Mouse (Mus musculus) midbrain, embryonic 11.5 days (tissue): Measurements from ENCODE around the gene Ptx4. TPM values are rescaled to one million over a fixed set of nuclear protein-coding genes. Genes with fewer than 3 reads are reported as not detected.

Experiments
- ATAC-seq: fragments of 200-750 bp; cut with Nextera tagmentation; 2 replicates; pipeline ENCODE4 v1.8.0; 2017; ENCODE audit warnings: moderate TSS enrichment, moderate library complexity; ENCODE audit not compliant: low FRiP score
- DNase-seq: peaks from one replicate; pipeline ENCODE4 v3.0.0; 2015; ENCODE audit warnings: low spot score; ENCODE audit errors: missing footprints
- H3K27ac ChIP-seq: fragments of 300-500 bp; sonication (generic); 2 replicates; pipeline ENCODE4 v1.5.1; 2014; ENCODE audit warnings: low read depth, low read length
- H3K27me3 ChIP-seq: fragments of 300-500 bp; sonication (generic); 2 replicates; pipeline ENCODE4 v1.6.1; 2014; ENCODE audit warnings: mild to moderate bottlenecking, low read length, moderate library complexity, mixed read lengths; ENCODE audit not compliant: control insufficient read depth, insufficient read depth
- H3K36me3 ChIP-seq: fragments of 300-500 bp; sonication (generic); 2 replicates; pipeline ENCODE4 v1.6.1; 2014; ENCODE audit warnings: mild to moderate bottlenecking, low read length, moderate library complexity, mixed read lengths; ENCODE audit not compliant: control insufficient read depth, insufficient read depth
- H3K4me1 ChIP-seq: fragments of 300-500 bp; sonication (generic); 2 replicates; pipeline ENCODE4 v1.6.1; 2014; ENCODE audit warnings: low read length; ENCODE audit not compliant: control insufficient read depth, insufficient read depth
- H3K4me2 ChIP-seq: fragments of 300-500 bp; sonication (generic); 2 replicates; pipeline ENCODE4 v1.6.1; 2014; ENCODE audit warnings: mild to moderate bottlenecking, moderate library complexity
- H3K4me3 ChIP-seq: fragments of 300-500 bp; sonication (generic); 2 replicates; pipeline ENCODE4 v1.5.1; 2014; ENCODE audit warnings: low read depth, low read length
- H3K9ac ChIP-seq: fragments of 300-500 bp; sonication (generic); 2 replicates; pipeline ENCODE4 v1.6.1; 2014; ENCODE audit warnings: low read length
- H3K9me3 ChIP-seq: fragments of 300-500 bp; sonication (generic); 2 replicates; pipeline ENCODE4 v1.6.1; 2016; ENCODE audit warnings: low read length; ENCODE audit not compliant: control insufficient read depth
- WGBS: fragments of 180-500 bp; shearing (Covaris S2); extraction: QIAGEN DNeasy Blood & Tissue Kit; methylation state at CpG from one replicate; pipeline ENCODE4 v1.1.7; 2014; 5-methylcytosine and 5-hydroxymethylcytosine counted together
- polyA plus RNA-seq: library from polyadenylated mRNA; unstranded; fragments of >200 nt; fragmentation: Nextera tagmentation; extraction: Ambion mirVana; gene quantifications from 2 replicates; pipeline ENCODE4 v1.2.1, GENCODE M21; 2014

The Ptx4 gene
- polyA plus RNA-seq, 1 experiment from 2014 or later, result not detected

DNA sequence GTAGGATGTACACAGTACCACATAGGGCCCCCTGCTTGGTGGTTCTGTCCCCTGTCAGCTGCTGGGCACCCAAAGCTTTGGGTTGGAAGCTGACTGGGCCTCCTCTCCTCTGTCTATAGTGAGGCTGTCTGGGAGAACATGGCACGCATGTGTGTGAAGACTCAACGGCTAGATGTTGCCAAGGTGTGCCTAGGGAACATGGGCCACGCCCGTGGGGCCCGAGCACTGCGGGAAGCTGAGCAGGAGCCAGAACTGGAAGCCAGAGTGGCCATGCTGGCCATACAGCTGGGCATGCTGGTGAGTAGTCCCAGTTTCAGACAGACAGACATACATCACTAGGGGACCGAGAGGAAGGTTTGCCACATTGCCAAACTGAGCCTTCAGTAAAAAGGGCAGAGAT, 33.8 kb upstream of the Ptx4 start:
- Histone ChIP-seq H3K4me2 (no peak overlapping the region), H3K9ac (no peak overlapping the region), H3K4me3 (no peak overlapping the region), H3K4me1 (no peaks in the 10 kb centered on the region), H3K36me3 (no peaks in the 10 kb centered on the region), H3K27me3 (no peaks in the 10 kb centered on the region), H3K9me3 (no peaks in the 10 kb centered on the region), H3K27ac (no peak overlapping the region)
- ATAC-seq (no peak), DNase-seq (no peak)
- WGBS, result 94% methylated on average over 7 of the region's 7 CpGs

DNA sequence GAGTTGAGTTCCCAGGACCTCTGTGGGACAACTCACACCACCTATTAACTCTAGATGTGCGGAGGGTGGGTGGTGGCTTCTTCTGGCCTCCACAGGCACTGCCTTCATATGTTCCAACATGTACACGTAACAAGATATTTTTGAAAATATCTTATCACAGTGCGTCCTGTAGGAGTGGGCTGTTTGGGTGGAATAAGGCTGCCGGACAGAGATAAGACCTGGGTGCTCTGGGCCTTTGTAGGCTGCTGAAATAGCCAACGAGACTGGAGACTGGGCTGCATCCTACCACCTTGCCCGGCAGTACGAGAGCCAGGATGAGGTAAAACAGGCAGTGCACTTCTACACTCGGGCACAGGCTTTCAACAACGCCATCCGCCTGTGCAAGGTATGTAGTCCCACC, 31.4 kb upstream of the Ptx4 start:
- no peaks in the 10 kb centered on the region for H3K36me3 ChIP-seq
- WGBS, result 92% methylated on average over 10 of the region's 10 CpGs
- H3K4me2 ChIP-seq, result no peak overlapping the region
- H3K9me3 ChIP-seq, result no peaks in the 10 kb centered on the region
- DNase-seq (no peak), ATAC-seq (no peak)
- H3K4me1 ChIP-seq, result no peaks in the 10 kb centered on the region
- no peak overlapping the region for H3K27ac ChIP-seq
- no peak overlapping the region for H3K4me3 ChIP-seq
- H3K27me3 ChIP-seq, result no peaks in the 10 kb centered on the region
- no peak overlapping the region for H3K9ac ChIP-seq

DNA sequence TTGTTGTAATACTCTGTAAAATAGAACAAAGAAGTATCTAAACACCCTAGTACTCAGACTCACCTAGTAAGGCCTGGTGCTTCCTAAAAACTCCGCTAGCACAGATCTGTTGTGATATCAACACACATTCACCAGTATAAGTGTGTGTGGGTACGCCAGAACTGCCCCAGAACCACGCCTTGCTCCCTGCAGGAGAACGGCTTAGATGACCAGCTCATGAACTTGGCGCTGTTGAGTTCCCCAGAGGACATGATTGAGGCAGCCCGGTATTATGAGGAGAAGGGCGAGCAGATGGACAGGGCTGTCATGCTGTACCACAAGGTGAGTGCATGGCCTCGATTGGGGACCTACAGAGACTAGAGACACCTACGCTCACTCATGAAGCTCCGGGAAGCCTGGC, 30.1 kb upstream of the Ptx4 start:
- WGBS, result 95% methylated on average over 10 of the region's 10 CpGs
- no peaks in the 10 kb centered on the region for H3K36me3 ChIP-seq

DNA sequence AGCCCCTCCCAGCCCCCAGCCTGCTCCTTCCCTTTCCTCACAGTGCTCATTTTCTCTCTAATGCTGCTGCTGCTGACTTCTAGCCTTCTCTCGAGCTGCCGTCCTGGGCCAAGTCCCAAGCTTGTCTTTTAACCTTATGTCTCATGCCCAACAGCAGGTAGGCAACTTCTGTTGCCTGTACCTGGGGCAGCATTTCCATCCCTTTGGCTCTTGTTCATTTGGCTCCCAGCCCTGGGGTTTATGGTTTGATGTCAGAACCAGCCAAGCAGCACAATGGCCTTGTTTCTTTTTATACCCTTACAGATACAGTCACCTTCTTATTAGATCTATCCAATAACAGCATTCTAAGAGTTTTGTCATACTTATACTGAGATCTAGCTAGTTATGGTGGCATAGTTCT, 24.3 kb upstream of the Ptx4 start:
- H3K4me2 ChIP-seq, result no peak overlapping the region
- 91% methylated on average over 2 of the region's 2 CpGs for WGBS
- H3K9ac ChIP-seq, result no peak overlapping the region
- H3K27me3 ChIP-seq, result no peaks in the 10 kb centered on the region
- H3K9me3 ChIP-seq, result no peaks in the 10 kb centered on the region
- ATAC-seq (no peak), DNase-seq (no peak)
- peaks cover 17% of the 10 kb centered on the region for H3K36me3 ChIP-seq
- H3K4me3 ChIP-seq, result no peak overlapping the region
- no peaks in the 10 kb centered on the region for H3K4me1 ChIP-seq
- no peak overlapping the region for H3K27ac ChIP-seq

More for the DNA sequence above, 30.1 kb upstream of the Ptx4 start:
- Histone ChIP-seq H3K27ac (no peak overlapping the region), H3K4me2 (no peak overlapping the region), H3K9me3 (no peaks in the 10 kb centered on the region), H3K4me1 (no peaks in the 10 kb centered on the region), H3K4me3 (no peak overlapping the region), H3K27me3 (no peaks in the 10 kb centered on the region), H3K9ac (no peak overlapping the region)
- DNase-seq (no peak), ATAC-seq (no peak)

DNA sequence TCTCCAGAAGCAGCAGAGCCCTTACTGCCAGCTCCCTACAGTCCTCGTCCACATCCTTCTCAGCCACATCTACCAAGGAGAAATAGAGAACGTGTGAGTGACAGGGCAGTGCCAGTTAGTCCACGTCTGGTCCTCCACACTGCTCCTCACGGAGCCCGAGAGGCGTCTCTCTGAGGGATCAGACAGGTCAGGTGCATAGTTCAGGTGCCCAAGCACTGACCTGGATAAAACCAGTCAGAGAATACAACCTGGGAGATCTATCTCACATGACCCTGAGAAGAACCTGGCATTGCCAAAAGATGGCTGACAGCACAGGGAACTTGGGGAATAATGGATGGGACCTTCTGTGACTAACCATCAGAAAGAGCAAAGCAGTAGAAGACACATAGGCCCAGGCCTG, 20.5 kb upstream of the Ptx4 start:
- Histone ChIP-seq H3K27me3 (no peaks in the 10 kb centered on the region), H3K36me3 (peaks cover 27% of the 10 kb centered on the region), H3K4me3 (no peak overlapping the region), H3K9ac (no peak overlapping the region), H3K4me2 (no peak overlapping the region), H3K27ac (no peak overlapping the region), H3K9me3 (no peaks in the 10 kb centered on the region), H3K4me1 (no peaks in the 10 kb centered on the region)
- 91% methylated on average over 6 of the region's 6 CpGs for WGBS
- ATAC-seq (no peak), DNase-seq (peak; percentile 26)

DNA sequence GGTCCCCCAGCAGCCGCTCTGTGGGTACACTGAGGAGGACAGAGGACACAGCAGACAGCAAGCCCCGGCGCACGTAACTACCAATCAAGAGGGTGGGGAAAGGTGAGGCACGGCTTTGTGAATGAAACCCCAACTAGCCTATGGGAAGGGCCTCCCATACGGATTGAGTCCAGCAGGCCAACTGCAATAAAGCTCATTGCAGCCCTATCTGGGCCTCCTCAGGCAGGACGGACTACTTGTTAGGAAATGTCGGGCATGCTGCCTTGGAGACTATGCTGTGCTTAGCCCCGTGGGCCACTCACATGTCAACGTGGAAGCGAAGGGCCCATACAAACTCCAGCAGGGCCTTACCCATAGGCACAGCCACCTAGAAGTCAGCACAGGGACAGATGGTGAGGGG, 19.2 kb upstream of the Ptx4 start:
- ATAC-seq, result no peak
- Histone ChIP-seq H3K4me1 (no peaks in the 10 kb centered on the region), H3K27ac (no peak overlapping the region), H3K9ac (no peak overlapping the region), H3K27me3 (no peaks in the 10 kb centered on the region), H3K4me2 (no peak overlapping the region), H3K4me3 (no peak overlapping the region), H3K36me3 (peaks cover 27% of the 10 kb centered on the region), H3K9me3 (no peaks in the 10 kb centered on the region)
- DNase-seq, result peak; percentile 67
- WGBS, result 94% methylated on average over 11 of the region's 11 CpGs

DNA sequence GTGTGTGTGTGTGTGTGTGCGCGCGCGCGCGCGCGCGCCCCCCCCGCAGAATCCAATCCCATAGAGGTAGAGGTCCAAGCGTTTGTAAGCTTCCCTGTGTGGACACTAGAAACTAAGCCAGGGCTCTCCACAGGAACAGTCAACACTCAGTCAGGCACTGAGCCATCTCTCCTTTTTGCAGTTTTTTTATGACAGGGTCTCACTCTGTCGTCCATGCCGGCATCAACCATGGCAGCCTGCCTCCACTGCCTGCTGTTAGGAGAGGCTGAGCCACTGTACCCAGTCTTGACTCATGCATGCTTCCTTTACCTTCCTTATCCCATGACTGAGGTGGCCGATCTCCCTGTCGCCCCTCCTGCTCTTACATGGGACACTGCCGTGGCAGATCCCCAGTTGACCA, 12.8 kb upstream of the Ptx4 start:
- H3K27me3 ChIP-seq, result no peaks in the 10 kb centered on the region
- H3K4me2 ChIP-seq, result no peak overlapping the region
- DNase-seq, result no peak
- H3K4me1 ChIP-seq, result no peaks in the 10 kb centered on the region
- peaks cover 2% of the 10 kb centered on the region; the same call in 1 of the 2 replicates for H3K36me3 ChIP-seq
- no peak overlapping the region for H3K27ac ChIP-seq
- no peak overlapping the region for H3K9ac ChIP-seq
- ATAC-seq, result no peak
- H3K4me3 ChIP-seq, result no peak overlapping the region
- WGBS, result 80% methylated on average over 14 of the region's 16 CpGs
- H3K9me3 ChIP-seq, result no peaks in the 10 kb centered on the region

DNA sequence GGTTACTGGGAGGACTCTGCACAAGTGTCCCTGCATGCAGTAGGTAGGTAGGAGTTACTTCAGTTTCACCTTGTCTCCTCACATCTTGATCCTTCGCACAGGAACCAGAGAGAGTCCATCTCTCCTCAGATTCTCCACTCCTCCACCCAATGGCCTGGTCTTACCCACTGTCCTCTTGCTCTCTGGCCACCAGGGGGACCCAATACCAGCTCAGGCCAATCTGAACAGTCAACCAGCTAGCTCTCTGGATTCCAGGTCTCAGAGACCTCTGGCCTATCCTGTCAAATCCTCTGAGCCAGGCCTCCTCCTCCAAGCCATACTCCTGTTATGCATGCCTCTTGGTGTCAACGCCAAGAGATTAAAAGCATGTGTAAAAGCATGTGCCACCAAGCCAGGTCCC, 11.0 kb upstream of the Ptx4 start:
- no peak overlapping the region for H3K27ac ChIP-seq
- H3K4me1 ChIP-seq, result peaks cover under 1% of the 10 kb centered on the region
- H3K9ac ChIP-seq, result no peak overlapping the region
- ATAC-seq (no peak), DNase-seq (no peak)
- H3K9me3 ChIP-seq, result no peaks in the 10 kb centered on the region
- WGBS, result 77% methylated on average over 2 of the region's 2 CpGs
- H3K27me3 ChIP-seq, result no peaks in the 10 kb centered on the region
- no peak overlapping the region for H3K4me3 ChIP-seq
- H3K4me2 ChIP-seq, result no peak overlapping the region
- H3K36me3 ChIP-seq, result no peaks in the 10 kb centered on the region; the same call in 1 of the 2 replicates

DNA sequence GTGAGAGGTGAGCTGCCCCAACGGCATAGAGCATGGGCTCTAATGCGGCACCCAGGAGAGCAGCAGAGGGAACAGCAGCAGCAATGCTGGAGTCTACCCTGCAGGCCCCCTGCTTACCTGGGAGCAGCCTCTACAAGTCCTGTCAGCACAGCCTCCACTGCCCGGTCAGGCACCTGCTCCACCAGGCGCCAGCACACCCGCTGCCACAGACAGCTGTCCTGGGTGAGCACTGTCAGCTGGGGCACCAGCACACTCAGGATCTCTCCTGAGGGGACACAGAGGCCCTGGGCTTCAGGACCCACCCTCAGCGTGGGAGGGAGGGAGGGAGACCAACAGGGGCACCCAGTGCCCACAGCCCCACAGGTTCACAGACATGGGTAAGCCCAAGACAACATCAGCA, 10.0 kb upstream of the Ptx4 start:
- H3K4me1 ChIP-seq, result peaks cover 6% of the 10 kb centered on the region
- H3K27me3 ChIP-seq, result no peaks in the 10 kb centered on the region
- no peak for ATAC-seq
- DNase-seq, result no peak
- no peak overlapping the region for H3K9ac ChIP-seq
- 92% methylated on average over 6 of the region's 6 CpGs for WGBS
- H3K9me3 ChIP-seq, result no peaks in the 10 kb centered on the region
- no peak overlapping the region for H3K4me3 ChIP-seq
- H3K27ac ChIP-seq, result no peak overlapping the region
- no peaks in the 10 kb centered on the region; the same call in 1 of the 2 replicates for H3K36me3 ChIP-seq
- H3K4me2 ChIP-seq, result no peak overlapping the region

DNA sequence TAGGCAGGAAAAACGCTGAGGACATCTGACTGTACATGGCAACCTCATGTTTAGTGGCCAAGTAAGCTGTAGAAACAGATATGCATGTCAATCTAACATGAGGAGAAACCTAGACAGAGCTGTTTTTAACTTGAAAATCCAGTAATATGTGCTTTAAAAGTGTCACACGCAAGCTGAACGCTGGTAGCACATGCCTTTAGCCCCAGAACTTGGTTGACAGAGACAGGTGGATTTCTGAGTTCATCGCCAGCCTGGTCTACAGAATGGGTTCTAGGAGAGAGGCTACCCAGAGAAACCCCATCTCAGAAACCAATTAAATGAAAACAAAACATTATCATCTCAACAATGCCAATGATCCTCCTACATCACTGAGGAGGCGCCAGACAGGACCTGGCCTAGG, 9.3 kb upstream of the Ptx4 start:
- WGBS, result 92% methylated on average over 5 of the region's 5 CpGs
- no peak for ATAC-seq
- Histone ChIP-seq H3K4me1 (peaks cover 9% of the 10 kb centered on the region), H3K9ac (no peak overlapping the region), H3K9me3 (no peaks in the 10 kb centered on the region), H3K4me3 (no peak overlapping the region), H3K36me3 (no peaks in the 10 kb centered on the region; the same call in 1 of the 2 replicates), H3K27me3 (no peaks in the 10 kb centered on the region), H3K27ac (no peak overlapping the region), H3K4me2 (no peak overlapping the region)
- DNase-seq, result no peak
